Comparison of ENCODE assay signal across 10 mouse cellular contexts in the genomic region with DNA sequence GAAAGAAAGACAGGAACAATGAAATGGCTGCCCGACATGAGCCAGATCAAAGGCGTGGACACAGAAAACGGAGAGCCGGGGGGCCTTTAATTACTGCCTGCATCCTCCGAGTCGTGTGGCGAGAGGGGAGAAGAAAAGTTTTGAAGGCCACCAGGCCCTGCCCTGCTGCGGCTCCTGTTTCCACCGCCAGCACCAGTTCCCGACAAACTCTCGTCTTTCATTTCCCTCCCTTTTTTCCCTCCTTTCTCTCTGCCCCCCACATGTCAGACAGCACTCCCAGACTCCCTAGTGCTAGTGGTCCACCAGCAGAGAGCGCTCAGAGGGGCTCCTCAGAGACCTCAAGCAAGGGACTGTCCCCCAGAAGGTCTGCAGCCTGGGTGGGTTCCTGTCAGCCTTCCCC.
DNase-seq lines count a peak whose midpoint lies in the region; ATAC-seq and TF ChIP-seq lines count a peak whose summit lies in the region.
"Had no signal": no experiment of that assay in that cellular context is flagged by ENCODE, and none has a peak within 500 bp of the region (broad histone marks: within the 10 kb centered on the region; RNA-seq: fewer than 3 reads in every experiment).

No protein-coding gene starts in this region.

- H3K27me3 ChIP-seq in lung, embryonic 14.5 days (ENCODE audit: insufficient read depth, low read length) = no peaks in the 10 kb centered on the region
- H3K27me3 ChIP-seq in limb, embryonic 10.5 days (ENCODE audit: low read depth, poor library complexity, severe bottlenecking) = no peaks in the 10 kb centered on the region
- no peaks in the 10 kb centered on the region for H3K27me3 ChIP-seq in stomach, embryonic 15.5 days (replicated peaks)
- H3K27me3 ChIP-seq: lung, embryonic 15.5 days had no signal

- no peak for DNase-seq in gastrocnemius, adult 2 months
- DNase-seq in gastrocnemius, postnatal 10 days = no peak
- DNase-seq in lung, embryonic 14.5 days = no peak
- DNase-seq in lung, postnatal 10 days = no peak
- peak; percentile 58 for DNase-seq in limb, embryonic 10.5 days (ENCODE audit: low spot score)
- DNase-seq in urinary bladder, postnatal 10 days (ENCODE audit: low spot score) = no peak
- no peak for DNase-seq in cerebellum, adult 11 months
- DNase-seq: spleen, adult 18-20 months had no signal

- peak; percentile 6; the same call in 1 of the 2 replicates for TF ChIP-seq CTCF in gastrocnemius, adult 2 months (IDR thresholded peaks at IDR 0.05)
- TF ChIP-seq CTCF in lung, embryonic 14.5 days (IDR thresholded peaks at IDR 0.05; ENCODE audit: low read depth) = peak; percentile 32; the same call in 1 of the 2 replicates

- H3K4me2 ChIP-seq in lung, embryonic 14.5 days = peak overlapping the region; percentile 26; the same call in 1 of the 2 replicates
- H3K4me2 ChIP-seq in stomach, embryonic 15.5 days = peak overlapping the region; percentile 25; the same call in 1 of the 2 replicates
- H3K4me2 ChIP-seq: lung, embryonic 15.5 days had no signal

- peak; percentile 44; the same call in 1 of the 2 replicates for ATAC-seq in lung, embryonic 14.5 days (ENCODE audit: insufficient read depth)
- no peak for ATAC-seq in stomach, embryonic 15.5 days (ENCODE audit: insufficient read depth, low FRiP score, low read depth)

- no peak overlapping the region for H3K9ac ChIP-seq in lung, embryonic 14.5 days
- H3K9ac ChIP-seq in stomach, embryonic 15.5 days = no peak overlapping the region
- H3K9ac ChIP-seq: lung, embryonic 15.5 days had no signal

- peak overlapping the region; percentile 17 for H3K4me3 ChIP-seq in gastrocnemius, adult 2 months
- no peak overlapping the region for H3K4me3 ChIP-seq in lung, embryonic 14.5 days (ENCODE audit: low read depth, low read length)
- H3K4me3 ChIP-seq in limb, embryonic 10.5 days = peak overlapping the region; percentile 15
- no peak overlapping the region for H3K4me3 ChIP-seq in stomach, embryonic 15.5 days (replicated peaks)
- H3K4me3 ChIP-seq: lung, embryonic 15.5 days had no signal

- intact Hi-C loops in gastrocnemius, adult 2 months (cut with DNase I) = loop anchor here (5.0 kb wide), 1 partner anchor 80 kb away; no protein-coding TSS in a partner anchor

- H3K4me1 ChIP-seq in lung, embryonic 14.5 days (ENCODE audit: insufficient read depth) = peaks cover 16% of the 10 kb centered on the region; the same call in 1 of the 2 replicates
- H3K4me1 ChIP-seq in limb, embryonic 10.5 days = peaks cover 57% of the 10 kb centered on the region
- peaks cover 10% of the 10 kb centered on the region for H3K4me1 ChIP-seq in stomach, embryonic 15.5 days

- H3K36me3 ChIP-seq in lung, embryonic 14.5 days (ENCODE audit: insufficient read depth) = no peaks in the 10 kb centered on the region
- H3K36me3 ChIP-seq in limb, embryonic 10.5 days = peaks cover 18% of the 10 kb centered on the region
- H3K36me3 ChIP-seq in stomach, embryonic 15.5 days = no peaks in the 10 kb centered on the region
- H3K36me3 ChIP-seq: lung, embryonic 15.5 days had no signal

- no peaks in the 10 kb centered on the region for H3K9me3 ChIP-seq in lung, embryonic 14.5 days (ENCODE audit: low read depth, low read length)
- no peaks in the 10 kb centered on the region for H3K9me3 ChIP-seq in limb, embryonic 10.5 days (replicated peaks)
- no peaks in the 10 kb centered on the region for H3K9me3 ChIP-seq in stomach, embryonic 15.5 days
- H3K9me3 ChIP-seq: lung, embryonic 15.5 days had no signal

- WGBS in lung, embryonic 14.5 days = 19% methylated on average over 12 of the region's 12 CpGs
- WGBS in limb, embryonic 10.5 days = 5% methylated on average over 12 of the region's 12 CpGs
- WGBS in stomach, embryonic 15.5 days = 35% methylated on average over 12 of the region's 12 CpGs

- H3K27ac ChIP-seq in gastrocnemius, adult 2 months = no peak overlapping the region
- H3K27ac ChIP-seq in lung, embryonic 14.5 days (ENCODE audit: low read depth) = no peak overlapping the region
- H3K27ac ChIP-seq in limb, embryonic 10.5 days = peak overlapping the region; percentile 86
- no peak overlapping the region for H3K27ac ChIP-seq in stomach, embryonic 15.5 days
- H3K27ac ChIP-seq: lung, embryonic 15.5 days had no signal

Comparison
In these comparisons a context has a peak if more than half of its experiments do, and no peak if none do; other contexts are left out.
1. H3K4me3 ChIP-seq: peak in gastrocnemius, adult 2 months (single experiment) and limb, embryonic 10.5 days (single experiment); none in lung, embryonic 14.5 days (single experiment) and stomach, embryonic 15.5 days (single experiment).